Mouse (Mus musculus): Measurements from ENCODE around the gene Dnm3. TPM values are rescaled to one million over a fixed set of nuclear protein-coding genes. Genes with fewer than 3 reads are reported as not detected.

Dnm3 gene
- total RNA-seq, 2 experiments from 2014 or later = 6.3 to 11.0 TPM

GRCm38 (mm10) chr1:161968589-161969407, 509.0 kb downstream of the Dnm3 start, which contains the start of gene Pigc:
Gene Pigc, plus strand, starts transcription at chr1:161969186.
- DNase-seq (ENCODE audit: low spot score in 2 of 2) = peak; percentile 88 to 93

- DNase-seq (ENCODE audit: low spot score in 2 of 2) = peak in 1 of 2 experiments; percentile 4
These were observed 509.9 kb downstream of the Dnm3 start for GRCm38 (mm10) chr1:161967936-161968335.

- peak in 1 of 2 experiments; percentile 4 for DNase-seq (ENCODE audit: low spot score in 2 of 2)
These were observed 515.1 kb downstream of the Dnm3 start for GRCm38 (mm10) chr1:161962465-161963377.

GRCm38 (mm10) chr1:161957964-161958950, 519.6 kb downstream of the Dnm3 start:
- DNase-seq (ENCODE audit: low spot score in 2 of 2) = peak in 1 of 2 experiments; percentile 4

GRCm38 (mm10) chr1:161955846-161956245, 522.0 kb downstream of the Dnm3 start:
- DNase-seq (ENCODE audit: low spot score in 2 of 2) = no peak

- DNase-seq (ENCODE audit: low spot score in 2 of 2) = no peak
These were observed 525.2 kb downstream of the Dnm3 start for GRCm38 (mm10) chr1:161952599-161952998.

- DNase-seq (ENCODE audit: low spot score in 2 of 2) = no peak
These were observed 526.6 kb downstream of the Dnm3 start for GRCm38 (mm10) chr1:161951009-161951779.

GRCm38 (mm10) chr1:161942082-161942481, 535.8 kb downstream of the Dnm3 start:
- no peak for DNase-seq (ENCODE audit: low spot score in 2 of 2)

Small RNA genes within 50 kb of the gene (microRNA-seq; reads per million reads assigned to microRNA genes)
- gene Mir199a-2 (67.1 reads per million, percentile 46 among the genes with 10 or more reads in this experiment), gene Mir214 (4,199 reads per million, percentile 88 among the genes with 10 or more reads in this experiment)

Other genes starting within 250 kb of the Dnm3 start
- 10 to 100 TPM in 1 of 2 experiments, 1 to 10 TPM in 1; 8.5 to 10.4 TPM for gene Mettl13, start 70.5 kb upstream of the Dnm3 start, total RNA-seq (2021)
- 10 to 100 TPM; 30.6 to 34.6 TPM for gene Vamp4, start 92.5 kb upstream of the Dnm3 start, total RNA-seq (2021)
- 10 to 100 TPM in 1 of 2 experiments, 1 to 10 TPM in 1; 6.5 to 14.9 TPM for gene Myoc, start 161.1 kb upstream of the Dnm3 start, total RNA-seq (2021)
- not detected for gene Myocos, start 180.2 kb upstream of the Dnm3 start, total RNA-seq (2021)